Mouse (Mus musculus) brain, embryonic 14.5 days (tissue): ENCODE results near the gene Myh6.

Experiments used
- CTCF ChIP-seq: fragments of 200-500 bp; IDR thresholded peaks from 2 replicates; pipeline ENCODE4 v1.5.1; 2012; ENCODE audit warnings: inconsistent platforms, mild to moderate bottlenecking, moderate library complexity, borderline replicate concordance; ENCODE audit not compliant: insufficient read depth, insufficient read length; ENCODE audit errors: extremely low read depth
- POLR2A ChIP-seq: fragments of 200-500 bp; IDR thresholded peaks from 2 replicates; pipeline ENCODE4 v1.6.1; 2012; ENCODE audit warnings: mild to moderate bottlenecking, inconsistent platforms, borderline replicate concordance; ENCODE audit not compliant: poor library complexity, insufficient read depth, insufficient read length, severe bottlenecking; ENCODE audit errors: extremely low read depth

- TF ChIP-seq CTCF (no peak), POLR2A (no peak)
These were observed 39.4 kb downstream of the Myh6 start for GRCm38 (mm10) chr14:54927296-54927695.
